Mouse (Mus musculus) bone marrow macrophage, adult 2 months (primary cell): ENCODE data around the gene Tectb.

ENCODE experiments used
- CTCF ChIP-seq: IDR thresholded peaks from 2 replicates; pipeline ENCODE4 v1.5.1; 2012; ENCODE audit warnings: low read depth, mild to moderate bottlenecking, low read length, moderate library complexity
- POLR2A ChIP-seq: IDR thresholded peaks from 2 replicates; pipeline ENCODE4 v1.6.1; 2012; ENCODE audit warnings: mild to moderate bottlenecking, low read depth, low read length, borderline replicate concordance

- TF ChIP-seq CTCF = peak; percentile 88
- TF ChIP-seq POLR2A = no peak
Observed at GRCm38 (mm10) chr19:55198303-55198702, 17.8 kb downstream of the Tectb start.
